Mouse (Mus musculus) stomach, embryonic 15.5 days (tissue): ENCODE data around the gene Vegfd. TPM values are rescaled to one million over a fixed set of nuclear protein-coding genes. Genes with fewer than 3 reads are reported as not detected.
A peak's percentile ranks its signal among the peaks of the same experiment; 100 is the strongest.

ENCODE experiments used
- ATAC-seq: fragments of 200-750 bp; cut with Nextera tagmentation; 2 replicates; pipeline ENCODE4 v1.8.0; 2017; ENCODE audit warnings: low read depth, moderate number of reproducible peaks, moderate TSS enrichment; ENCODE audit not compliant: insufficient read depth, low FRiP score
- H3K27ac ChIP-seq: fragments of 300-500 bp; sonication (generic); 2 replicates; pipeline ENCODE4 v1.5.1; 2015; ENCODE audit warnings: mild to moderate bottlenecking, inconsistent platforms
- H3K27me3 ChIP-seq: fragments of 300-500 bp; sonication (generic); replicated peaks from 2 replicates; pipeline ENCODE4 v1.6.1; 2015; ENCODE audit warnings: inconsistent platforms
- H3K36me3 ChIP-seq: fragments of 300-500 bp; sonication (generic); 2 replicates; pipeline ENCODE4 v1.6.1; 2015; ENCODE audit warnings: inconsistent platforms
- H3K4me1 ChIP-seq: fragments of 300-500 bp; sonication (generic); 2 replicates; pipeline ENCODE4 v1.6.1; 2015; ENCODE audit warnings: inconsistent platforms
- H3K4me2 ChIP-seq: fragments of 300-500 bp; sonication (generic); 2 replicates; pipeline ENCODE4 v1.6.1; 2015; ENCODE audit warnings: mild to moderate bottlenecking, inconsistent platforms
- H3K4me3 ChIP-seq: fragments of 300-500 bp; sonication (generic); replicated peaks from 2 replicates; pipeline ENCODE4 v1.5.1; 2015; ENCODE audit warnings: inconsistent platforms
- H3K9ac ChIP-seq: fragments of 300-500 bp; sonication (generic); 2 replicates; pipeline ENCODE4 v1.6.1; 2015; ENCODE audit warnings: inconsistent platforms
- H3K9me3 ChIP-seq: fragments of 300-500 bp; sonication (generic); 2 replicates; pipeline ENCODE4 v1.6.1; 2016; ENCODE audit warnings: inconsistent platforms
- WGBS: fragments of 180-500 bp; shearing (Covaris S2); methylation state at CpG from one replicate; pipeline ENCODE4 v1.1.7; 2015; 5-methylcytosine and 5-hydroxymethylcytosine counted together
- polyA plus RNA-seq: library from polyadenylated mRNA; unstranded; fragments of >200 nt; fragmentation: Nextera tagmentation; extraction: Ambion mirVana; gene quantifications from 2 replicates; pipeline ENCODE4 v1.2.1, GENCODE M21; 2015

Vegfd gene
- 5.5 and 6.3 TPM in 2 replicates for polyA plus RNA-seq

GRCm38 (mm10) chrX:164373081-164373480, at the start of gene Vegfd:
Vegfd (plus strand) TSS chrX:164373378.
- Histone ChIP-seq H3K9ac (no peak within 1 kb of the TSS), H3K4me2 (no peak within 1 kb of the TSS), H3K4me3 (no peak within 1 kb of the TSS), H3K27me3 (no peaks in the 10 kb centered on the region), H3K4me1 (no peaks in the 10 kb centered on the region), H3K36me3 (no peaks in the 10 kb centered on the region), H3K27ac (peak within 1 kb of the TSS; percentile 21; the same call in 1 of the 2 replicates), H3K9me3 (no peaks in the 10 kb centered on the region)
- whole genome bisulfite sequencing, result 17% methylated on average over 3 of the region's 3 CpGs
- ATAC-seq, result no peak

- H3K27me3 ChIP-seq, result no peaks in the 10 kb centered on the region
- WGBS, result 61% methylated on average over 4 of the region's 4 CpGs
- H3K9ac ChIP-seq, result no peak overlapping the region
- H3K4me1 ChIP-seq, result no peaks in the 10 kb centered on the region
- no peaks in the 10 kb centered on the region for H3K9me3 ChIP-seq
- no peaks in the 10 kb centered on the region for H3K36me3 ChIP-seq
- no peak overlapping the region for H3K4me3 ChIP-seq
- H3K4me2 ChIP-seq, result no peak overlapping the region
- ATAC-seq, result no peak
- H3K27ac ChIP-seq, result no peak overlapping the region
Observed at GRCm38 (mm10) chrX:164323391-164323913, 49.7 kb upstream of the Vegfd start.

GRCm38 (mm10) chrX:164330351-164330750, 42.8 kb upstream of the Vegfd start:
- Histone ChIP-seq H3K27ac (no peak overlapping the region), H3K27me3 (no peaks in the 10 kb centered on the region), H3K9me3 (no peaks in the 10 kb centered on the region), H3K4me3 (no peak overlapping the region), H3K36me3 (no peaks in the 10 kb centered on the region), H3K4me2 (no peak overlapping the region), H3K4me1 (no peaks in the 10 kb centered on the region), H3K9ac (no peak overlapping the region)
- 77% methylated on average over 2 of the region's 2 CpGs for WGBS
- ATAC-seq, result no peak

- Histone ChIP-seq H3K4me2 (no peak overlapping the region), H3K36me3 (no peaks in the 10 kb centered on the region), H3K9ac (no peak overlapping the region), H3K27ac (no peak overlapping the region), H3K27me3 (no peaks in the 10 kb centered on the region), H3K9me3 (no peaks in the 10 kb centered on the region), H3K4me1 (no peaks in the 10 kb centered on the region), H3K4me3 (no peak overlapping the region)
- WGBS, result 61% methylated on average over 3 of the region's 3 CpGs
- ATAC-seq, result no peak
Observed at GRCm38 (mm10) chrX:164330766-164331165, 42.4 kb upstream of the Vegfd start.

GRCm38 (mm10) chrX:164338591-164338990, 34.6 kb upstream of the Vegfd start:
- Histone ChIP-seq H3K27ac (no peak overlapping the region), H3K36me3 (no peaks in the 10 kb centered on the region), H3K4me1 (no peaks in the 10 kb centered on the region), H3K9ac (no peak overlapping the region), H3K4me3 (no peak overlapping the region), H3K27me3 (no peaks in the 10 kb centered on the region), H3K9me3 (no peaks in the 10 kb centered on the region), H3K4me2 (no peak overlapping the region)
- 70% methylated on average over 4 of the region's 4 CpGs for WGBS
- no peak for ATAC-seq

- Histone ChIP-seq H3K4me1 (no peaks in the 10 kb centered on the region), H3K36me3 (no peaks in the 10 kb centered on the region), H3K4me3 (no peak overlapping the region), H3K4me2 (no peak overlapping the region), H3K9ac (no peak overlapping the region), H3K27ac (no peak overlapping the region), H3K27me3 (no peaks in the 10 kb centered on the region), H3K9me3 (no peaks in the 10 kb centered on the region)
- no peak for ATAC-seq
- WGBS, result 86% methylated on average over 4 of the region's 4 CpGs
Observed at GRCm38 (mm10) chrX:164345359-164345938, 27.7 kb upstream of the Vegfd start.

- ATAC-seq, result no peak
- Histone ChIP-seq H3K4me3 (no peak overlapping the region), H3K9me3 (no peaks in the 10 kb centered on the region), H3K27me3 (no peaks in the 10 kb centered on the region), H3K4me1 (no peaks in the 10 kb centered on the region), H3K9ac (no peak overlapping the region), H3K4me2 (no peak overlapping the region), H3K36me3 (no peaks in the 10 kb centered on the region), H3K27ac (no peak overlapping the region)
- WGBS, result 74% methylated on average over 3 of the region's 3 CpGs
Observed at GRCm38 (mm10) chrX:164348937-164349336, 24.2 kb upstream of the Vegfd start.

- WGBS, result 86% methylated on average over 4 of the region's 4 CpGs
- H3K36me3 ChIP-seq, result no peaks in the 10 kb centered on the region
- no peaks in the 10 kb centered on the region for H3K4me1 ChIP-seq
- H3K27me3 ChIP-seq, result no peaks in the 10 kb centered on the region
- no peak overlapping the region for H3K9ac ChIP-seq
- no peak for ATAC-seq
- H3K4me2 ChIP-seq, result no peak overlapping the region
- no peak overlapping the region for H3K27ac ChIP-seq
- no peaks in the 10 kb centered on the region for H3K9me3 ChIP-seq
- no peak overlapping the region for H3K4me3 ChIP-seq
Observed at GRCm38 (mm10) chrX:164365153-164365865, 7.9 kb upstream of the Vegfd start.

GRCm38 (mm10) chrX:164370576-164370975, 2.6 kb upstream of the Vegfd start:
- ATAC-seq, result no peak
- Histone ChIP-seq H3K9me3 (no peaks in the 10 kb centered on the region), H3K4me1 (no peaks in the 10 kb centered on the region), H3K27ac (no peak overlapping the region), H3K9ac (no peak overlapping the region), H3K4me3 (no peak overlapping the region), H3K27me3 (no peaks in the 10 kb centered on the region), H3K36me3 (no peaks in the 10 kb centered on the region), H3K4me2 (no peak overlapping the region)
- 64% methylated on average over 3 of the region's 3 CpGs for WGBS

- H3K9ac ChIP-seq, result no peak overlapping the region
- 51% methylated on average over 5 of the region's 5 CpGs for WGBS
- H3K4me2 ChIP-seq, result no peak overlapping the region
- H3K36me3 ChIP-seq, result no peaks in the 10 kb centered on the region
- no peaks in the 10 kb centered on the region for H3K27me3 ChIP-seq
- no peaks in the 10 kb centered on the region for H3K9me3 ChIP-seq
- H3K4me3 ChIP-seq, result no peak overlapping the region
- H3K4me1 ChIP-seq, result no peaks in the 10 kb centered on the region
- ATAC-seq, result no peak
- H3K27ac ChIP-seq, result no peak overlapping the region
Observed at GRCm38 (mm10) chrX:164374586-164374985, 1.4 kb downstream of the Vegfd start.

- WGBS, result 68% methylated on average over 4 of the region's 4 CpGs
- Histone ChIP-seq H3K36me3 (no peaks in the 10 kb centered on the region), H3K9me3 (no peaks in the 10 kb centered on the region), H3K4me3 (no peak overlapping the region), H3K4me2 (no peak overlapping the region), H3K27me3 (no peaks in the 10 kb centered on the region), H3K9ac (no peak overlapping the region), H3K27ac (no peak overlapping the region), H3K4me1 (no peaks in the 10 kb centered on the region)
- ATAC-seq, result no peak
Observed at GRCm38 (mm10) chrX:164379721-164380120, 6.5 kb downstream of the Vegfd start.

- WGBS, result 17% methylated on average over 31 of the region's 33 CpGs
- no peaks in the 10 kb centered on the region for H3K36me3 ChIP-seq
- no peaks in the 10 kb centered on the region for H3K9me3 ChIP-seq
- no peaks in the 10 kb centered on the region for H3K27me3 ChIP-seq
- ATAC-seq, result peak; percentile 95
- H3K4me3 ChIP-seq, result peak overlapping the region; percentile 35
- H3K4me1 ChIP-seq, result no peaks in the 10 kb centered on the region
- peak overlapping the region; percentile 64 for H3K4me2 ChIP-seq
- H3K27ac ChIP-seq, result no peak overlapping the region
- no peak overlapping the region for H3K9ac ChIP-seq
Observed at GRCm38 (mm10) chrX:164381618-164382408, 8.6 kb downstream of the Vegfd start.
